Mouse (Mus musculus): ENCODE results near the gene Sinhcaf. TPM values are rescaled to one million over a fixed set of nuclear protein-coding genes. Genes with fewer than 3 reads are reported as not detected.
"Not testable (repeated sequence)": the region's sequence is repeated elsewhere in the genome, so short reads cannot be mapped to it uniquely, and the experiment has no call there.

Gene Sinhcaf
- 10 to 100 TPM in 4 of 26 experiments, 1 to 10 TPM in 20, under 1 TPM in 2; 0.66 to 40.0 (median 3.3) TPM for total RNA-seq (2018; cell fraction: chromatin; rRNA removed)
- 1 to 10 TPM; 3.3 to 9.7 (median 4.5) TPM for total RNA-seq (2018; cell fraction: cytosol; rRNA removed)
- 10 to 100 TPM in 3 of 26 experiments, 1 to 10 TPM in 23; 1.6 to 21.0 (median 4.2) TPM for total RNA-seq (2018; cell fraction: nucleus; rRNA removed)
- 3.1 to 9.5 TPM (median 3.7 TPM) in 3 replicates for polyA plus RNA-seq (2018)

GRCm38 (mm10) chr6:148946409-148946742, at the start of gene Sinhcaf:
Gene Sinhcaf, minus strand, starts transcription at chr6:148946467.
- peak within 1 kb of the TSS; percentile 88 for H3K4me3 ChIP-seq (ENCODE audit: inconsistent target)
- H3K36me3 ChIP-seq (ENCODE audit: inconsistent target), result no peaks in the 10 kb centered on the region
- peak within 1 kb of the TSS; percentile 39 for H3K27ac ChIP-seq
- WGBS (ENCODE audit: missing documents), result 1% methylated on average over 33 of the region's 47 CpGs
- peaks cover 29% of the 10 kb centered on the region for H3K79me2 ChIP-seq (ENCODE audit: inconsistent target)

- H3K36me3 ChIP-seq (ENCODE audit: inconsistent target), result no peaks in the 10 kb centered on the region
- 33% methylated on average over 5 of the region's 5 CpGs for WGBS (ENCODE audit: missing documents)
- H3K79me2 ChIP-seq (ENCODE audit: inconsistent target), result no peaks in the 10 kb centered on the region
- H3K27ac ChIP-seq, result no peak overlapping the region
- no peak overlapping the region for H3K4me3 ChIP-seq (ENCODE audit: inconsistent target)
These were observed 48.2 kb upstream of the Sinhcaf start for GRCm38 (mm10) chr6:148994327-148994999.

- no peaks in the 10 kb centered on the region for H3K36me3 ChIP-seq (ENCODE audit: inconsistent target)
- H3K27ac ChIP-seq, result no peak overlapping the region
- no peaks in the 10 kb centered on the region for H3K79me2 ChIP-seq (ENCODE audit: inconsistent target)
- WGBS (ENCODE audit: missing documents), result 73% methylated on average over 9 of the region's 9 CpGs
- no peak overlapping the region for H3K4me3 ChIP-seq (ENCODE audit: inconsistent target)
These were observed 47.1 kb upstream of the Sinhcaf start for GRCm38 (mm10) chr6:148993117-148994077.

DNA sequence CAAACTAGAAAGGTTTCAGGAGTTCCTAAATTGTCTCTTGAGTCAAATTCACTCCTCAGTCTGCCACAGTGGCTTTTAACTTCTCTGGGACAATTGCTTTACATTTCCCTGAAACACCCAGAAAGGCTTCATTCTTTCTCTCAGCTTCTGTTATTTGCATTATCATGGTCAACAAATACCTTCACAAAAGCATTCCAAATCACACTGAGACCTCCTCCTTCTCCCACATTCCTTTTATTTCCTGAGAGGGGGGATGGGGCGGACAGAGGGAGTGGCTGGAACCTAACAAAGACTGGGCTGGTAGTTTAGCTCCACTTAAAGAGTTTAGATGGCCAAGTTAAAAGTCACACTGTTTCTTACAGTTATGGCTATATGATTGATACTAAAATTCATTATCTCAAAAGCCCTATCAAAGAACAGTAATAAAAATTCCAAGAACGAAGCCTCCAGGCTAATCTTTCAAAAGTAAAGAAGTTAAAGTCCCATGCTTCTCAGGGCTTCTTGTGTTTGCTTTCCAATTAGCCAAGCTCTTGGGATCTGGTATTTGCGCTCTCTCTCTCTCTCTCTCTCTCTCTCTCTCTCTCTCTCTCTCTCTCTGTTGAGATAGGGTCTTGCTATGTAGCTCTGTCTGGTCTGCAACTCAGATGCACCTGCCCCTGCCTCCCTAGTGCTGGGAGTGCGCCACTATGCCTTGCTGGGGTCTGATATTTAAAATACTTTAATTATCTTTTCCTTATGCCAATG, 46.3 kb upstream of the Sinhcaf start:
- WGBS (ENCODE audit: missing documents), result 91% methylated on average over 3 of the region's 4 CpGs

GRCm38 (mm10) chr6:148991660-148992372, 45.5 kb upstream of the Sinhcaf start:
- WGBS (ENCODE audit: missing documents), result 86% methylated on average over 6 of the region's 6 CpGs
- H3K79me2 ChIP-seq (ENCODE audit: inconsistent target), result no peaks in the 10 kb centered on the region

More for the DNA sequence above, 46.3 kb upstream of the Sinhcaf start:
- H3K36me3 ChIP-seq (ENCODE audit: inconsistent target), result no peaks in the 10 kb centered on the region
- H3K79me2 ChIP-seq (ENCODE audit: inconsistent target), result no peaks in the 10 kb centered on the region
- H3K4me3 ChIP-seq (ENCODE audit: inconsistent target), result no peak overlapping the region
- no peak overlapping the region for H3K27ac ChIP-seq

DNA sequence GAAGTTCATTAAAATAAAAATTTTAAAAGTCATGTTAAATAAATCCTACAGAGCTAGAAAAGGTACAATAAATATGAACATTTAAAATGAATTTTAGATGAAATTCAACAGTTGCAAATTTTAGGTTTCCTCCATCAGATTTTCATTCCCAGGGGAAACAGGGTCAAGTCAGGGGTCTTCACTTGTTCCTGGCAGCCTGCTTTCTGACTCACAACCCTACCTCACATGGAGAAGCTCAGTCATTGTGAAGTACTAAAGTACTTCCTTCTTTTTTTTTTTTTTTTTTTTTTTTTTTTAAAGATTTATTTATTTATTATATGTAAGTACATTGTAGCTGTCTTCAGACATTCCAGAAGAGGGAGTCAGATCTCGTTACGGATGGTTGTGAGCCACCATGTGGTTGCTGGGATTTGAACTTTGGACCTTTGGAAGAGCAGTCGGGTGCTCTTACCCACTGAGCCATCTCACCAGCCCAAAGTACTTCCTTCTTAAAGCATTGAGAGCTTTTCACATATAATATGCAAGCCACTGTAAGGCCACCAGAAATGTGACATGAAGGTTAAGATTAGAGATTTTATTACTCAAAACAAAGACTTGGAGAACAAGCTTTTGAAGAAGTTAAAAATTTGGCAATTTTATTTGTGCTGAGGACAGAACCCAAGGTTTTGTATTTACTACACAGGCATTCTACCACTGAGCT, 43.7 kb upstream of the Sinhcaf start:
- H3K4me3 ChIP-seq (ENCODE audit: inconsistent target); H3K79me2 ChIP-seq (ENCODE audit: inconsistent target); H3K36me3 ChIP-seq (ENCODE audit: inconsistent target); H3K27ac ChIP-seq: not testable (repeated sequence)
- WGBS (ENCODE audit: missing documents), result no CpG with 5 or more reads among the region's 3 CpGs

More at GRCm38 (mm10) chr6:148991660-148992372, 45.5 kb upstream of the Sinhcaf start:
- Histone ChIP-seq H3K4me3 (ENCODE audit: inconsistent target) (no peak overlapping the region), H3K36me3 (ENCODE audit: inconsistent target) (no peaks in the 10 kb centered on the region), H3K27ac (no peak overlapping the region)

DNA sequence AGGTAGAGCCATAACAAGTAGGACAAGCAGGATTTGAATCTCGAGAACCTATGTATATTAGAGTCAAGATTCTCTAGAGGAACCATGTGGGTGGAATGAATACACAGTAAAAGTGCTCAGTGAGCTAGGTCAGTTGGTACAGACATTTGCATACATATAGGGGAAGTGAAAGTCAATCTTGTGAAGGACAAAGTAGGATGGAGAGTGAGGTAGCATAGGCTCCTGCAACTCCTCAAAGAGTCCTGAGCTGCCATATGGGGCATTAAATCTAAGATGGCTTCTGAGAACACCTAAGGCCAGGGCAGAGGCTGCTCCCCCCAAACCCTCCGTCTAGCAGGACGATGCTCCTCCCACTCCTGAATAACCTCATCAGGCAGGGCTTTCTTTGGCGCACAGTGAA, 39.7 kb upstream of the Sinhcaf start:
- Histone ChIP-seq H3K79me2 (ENCODE audit: inconsistent target) (no peaks in the 10 kb centered on the region), H3K36me3 (ENCODE audit: inconsistent target) (no peaks in the 10 kb centered on the region), H3K27ac (no peak overlapping the region), H3K4me3 (ENCODE audit: inconsistent target) (no peak overlapping the region)
- 44% methylated on average over 4 of the region's 4 CpGs for WGBS (ENCODE audit: missing documents)

DNA sequence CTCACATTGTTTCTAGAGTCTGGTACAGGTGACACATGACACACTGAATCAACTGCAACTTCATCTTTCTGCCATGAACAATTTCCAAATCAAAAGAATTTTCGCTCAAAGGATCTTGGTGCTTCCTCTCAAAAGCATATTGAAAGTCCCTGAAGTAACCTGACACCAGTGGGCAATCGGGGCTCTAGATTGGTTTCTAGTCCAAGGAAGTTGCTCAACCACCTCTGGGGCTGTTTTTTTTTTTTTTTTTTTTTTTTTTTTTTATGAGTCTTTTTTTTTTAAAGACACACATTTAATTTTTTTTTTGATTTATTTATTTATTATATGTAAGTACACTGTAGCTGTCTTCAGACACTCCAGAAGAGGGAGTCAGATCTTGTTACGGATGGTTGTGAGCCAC, 34.2 kb upstream of the Sinhcaf start:
- no peaks in the 10 kb centered on the region for H3K79me2 ChIP-seq (ENCODE audit: inconsistent target)
- WGBS (ENCODE audit: missing documents), result 0% methylated on average over 2 of the region's 3 CpGs
- no peak overlapping the region for H3K4me3 ChIP-seq (ENCODE audit: inconsistent target)
- H3K36me3 ChIP-seq (ENCODE audit: inconsistent target), result no peaks in the 10 kb centered on the region
- no peak overlapping the region for H3K27ac ChIP-seq

GRCm38 (mm10) chr6:148975096-148975495, 28.8 kb upstream of the Sinhcaf start:
- no peak overlapping the region for H3K27ac ChIP-seq
- H3K4me3 ChIP-seq (ENCODE audit: inconsistent target), result no peak overlapping the region
- no peaks in the 10 kb centered on the region for H3K79me2 ChIP-seq (ENCODE audit: inconsistent target)
- no peaks in the 10 kb centered on the region for H3K36me3 ChIP-seq (ENCODE audit: inconsistent target)
- WGBS (ENCODE audit: missing documents), result 96% methylated on average over 3 of the region's 3 CpGs

- WGBS (ENCODE audit: missing documents), result 82% methylated on average over 2 of the region's 2 CpGs
- Histone ChIP-seq H3K4me3 (ENCODE audit: inconsistent target) (no peak overlapping the region), H3K79me2 (ENCODE audit: inconsistent target) (no peaks in the 10 kb centered on the region), H3K27ac (no peak overlapping the region), H3K36me3 (ENCODE audit: inconsistent target) (no peaks in the 10 kb centered on the region)
These were observed 26.6 kb upstream of the Sinhcaf start for GRCm38 (mm10) chr6:148972891-148973290.

- 89% methylated on average over 9 of the region's 9 CpGs for WGBS (ENCODE audit: missing documents)
- no peak overlapping the region for H3K27ac ChIP-seq
- no peaks in the 10 kb centered on the region for H3K36me3 ChIP-seq (ENCODE audit: inconsistent target)
- no peaks in the 10 kb centered on the region for H3K79me2 ChIP-seq (ENCODE audit: inconsistent target)
- no peak overlapping the region for H3K4me3 ChIP-seq (ENCODE audit: inconsistent target)
These were observed 26.0 kb upstream of the Sinhcaf start for GRCm38 (mm10) chr6:148972059-148972848.

GRCm38 (mm10) chr6:148971385-148971940, 25.2 kb upstream of the Sinhcaf start:
- Histone ChIP-seq H3K27ac (no peak overlapping the region), H3K36me3 (ENCODE audit: inconsistent target) (no peaks in the 10 kb centered on the region), H3K79me2 (ENCODE audit: inconsistent target) (no peaks in the 10 kb centered on the region), H3K4me3 (ENCODE audit: inconsistent target) (no peak overlapping the region)
- 46% methylated on average over 8 of the region's 9 CpGs for WGBS (ENCODE audit: missing documents)
